Mouse (Mus musculus) liver, postnatal 0 days (tissue): ENCODE results near the gene Prdm12. TPM values are rescaled to one million over a fixed set of nuclear protein-coding genes. Genes with fewer than 3 reads are reported as not detected.

Source experiments
- ATAC-seq: fragments of 200-750 bp; cut with Nextera tagmentation; 2 replicates; pipeline ENCODE4 v1.8.0; 2017; ENCODE audit warnings: mild to moderate bottlenecking, moderate library complexity
- DNase-seq: peaks from one replicate; pipeline ENCODE4 v3.0.0-alpha.2; 2016
- H3K27ac ChIP-seq: fragments of 300-500 bp; sonication (generic); 2 replicates; pipeline ENCODE4 v1.5.1; 2014; ENCODE audit warnings: antibody characterized with exemption, moderate library complexity, mild to moderate bottlenecking, low read depth
- H3K27me3 ChIP-seq: fragments of 300-500 bp; sonication (generic); 2 replicates; pipeline ENCODE4 v1.6.1; 2014; ENCODE audit warnings: low read length, control low read depth, mixed read lengths; ENCODE audit not compliant: insufficient read depth
- H3K36me3 ChIP-seq: fragments of 300-500 bp; sonication (generic); replicated peaks from 2 replicates; pipeline ENCODE4 v1.6.1; 2014; ENCODE audit warnings: mild to moderate bottlenecking, control low read depth, low read length, moderate library complexity, mixed read lengths; ENCODE audit not compliant: insufficient read depth
- H3K4me1 ChIP-seq: fragments of 300-500 bp; sonication (generic); 2 replicates; pipeline ENCODE4 v1.6.1; 2014; ENCODE audit warnings: antibody characterized with exemption, mild to moderate bottlenecking, control low read depth; ENCODE audit not compliant: insufficient read depth
- H3K4me2 ChIP-seq: fragments of 300-500 bp; sonication (generic); 2 replicates; pipeline ENCODE4 v1.6.1; 2014; ENCODE audit warnings: low read depth, mild to moderate bottlenecking, low read length, moderate library complexity, mixed read lengths
- H3K4me3 ChIP-seq: fragments of 300-500 bp; sonication (generic); 2 replicates; pipeline ENCODE4 v1.5.1; 2014; ENCODE audit warnings: low read depth, low read length
- H3K9ac ChIP-seq: fragments of 300-500 bp; sonication (generic); replicated peaks from 2 replicates; pipeline ENCODE4 v1.6.1; 2014; ENCODE audit warnings: mild to moderate bottlenecking, moderate library complexity
- H3K9me3 ChIP-seq: fragments of 300-500 bp; sonication (generic); 2 replicates; pipeline ENCODE4 v1.6.1; 2016; ENCODE audit warnings: mild to moderate bottlenecking, control low read depth, low read length, mixed read lengths
- CTCF ChIP-seq: sonication (generic); IDR thresholded peaks from 2 replicates; pipeline ENCODE4 v1.5.1; 2016; ENCODE audit warnings: antibody characterized with exemption, low read depth
- EP300 ChIP-seq: IDR thresholded peaks from 2 replicates; pipeline ENCODE4 v1.6.1; 2016; ENCODE audit warnings: antibody characterized with exemption, low read depth, mild to moderate bottlenecking
- WGBS: fragments of 180-500 bp; shearing (Covaris S2); extraction: QIAGEN DNeasy Blood & Tissue Kit; methylation state at CpG from one replicate; pipeline ENCODE4 v1.1.7; 2014; ENCODE audit not compliant: insufficient replicate concordance; 5-methylcytosine and 5-hydroxymethylcytosine counted together
- polyA plus RNA-seq: library from polyadenylated mRNA; unstranded; fragments of >200 nt; fragmentation: Nextera tagmentation; extraction: Ambion mirVana; gene quantifications from 2 replicates; pipeline ENCODE4 v1.2.1, GENCODE M21; 2015

The Prdm12 gene
- polyA plus RNA-seq, 1 experiment from 2014 or later: not detected

GRCm38 (mm10) chr2:31636138-31636741, 3.6 kb upstream of the Prdm12 start:
- H3K27ac ChIP-seq: no peak overlapping the region
- ATAC-seq (no peak), DNase-seq (no peak)
- H3K4me3 ChIP-seq: no peak overlapping the region
- 3% methylated on average over 48 of the region's 48 CpGs for WGBS
- peaks cover 96% of the 10 kb centered on the region for H3K27me3 ChIP-seq
- TF ChIP-seq CTCF (no peak), EP300 (no peak)
- no peaks in the 10 kb centered on the region for H3K9me3 ChIP-seq
- H3K36me3 ChIP-seq: no peaks in the 10 kb centered on the region
- no peaks in the 10 kb centered on the region for H3K4me1 ChIP-seq
- H3K4me2 ChIP-seq: no peak overlapping the region
- no peak overlapping the region for H3K9ac ChIP-seq

GRCm38 (mm10) chr2:31636742-31637141, 3.1 kb upstream of the Prdm12 start:
- H3K4me3 ChIP-seq: no peak overlapping the region
- no peak for DNase-seq
- TF ChIP-seq EP300 (no peak), CTCF (no peak)
- under 1% methylated on average over 33 of the region's 35 CpGs for WGBS
- no peak for ATAC-seq
- no peak overlapping the region for H3K4me2 ChIP-seq
- no peaks in the 10 kb centered on the region for H3K36me3 ChIP-seq
- no peaks in the 10 kb centered on the region for H3K9me3 ChIP-seq
- no peaks in the 10 kb centered on the region for H3K4me1 ChIP-seq
- H3K27ac ChIP-seq: no peak overlapping the region
- H3K9ac ChIP-seq: no peak overlapping the region
- H3K27me3 ChIP-seq: peaks cover 98% of the 10 kb centered on the region

GRCm38 (mm10) chr2:31637311-31637710, 2.5 kb upstream of the Prdm12 start:
- H3K9me3 ChIP-seq: no peaks in the 10 kb centered on the region
- no peak for TF ChIP-seq EP300
- TF ChIP-seq CTCF: no peak
- WGBS: 5% methylated on average over 12 of the region's 12 CpGs
- H3K4me2 ChIP-seq: no peak overlapping the region
- peaks cover 99% of the 10 kb centered on the region for H3K27me3 ChIP-seq
- H3K27ac ChIP-seq: no peak overlapping the region
- ATAC-seq: no peak
- H3K36me3 ChIP-seq: no peaks in the 10 kb centered on the region
- DNase-seq: no peak
- no peak overlapping the region for H3K4me3 ChIP-seq
- no peaks in the 10 kb centered on the region for H3K4me1 ChIP-seq
- no peak overlapping the region for H3K9ac ChIP-seq

GRCm38 (mm10) chr2:31637807-31638206, 2.0 kb upstream of the Prdm12 start:
- no peaks in the 10 kb centered on the region for H3K4me1 ChIP-seq
- peak; percentile 49 for DNase-seq
- TF ChIP-seq CTCF (peak; percentile 35), EP300 (no peak)
- 3% methylated on average over 22 of the region's 22 CpGs for WGBS
- no peaks in the 10 kb centered on the region for H3K36me3 ChIP-seq
- H3K9me3 ChIP-seq: no peaks in the 10 kb centered on the region
- H3K4me3 ChIP-seq: no peak overlapping the region
- no peak overlapping the region for H3K9ac ChIP-seq
- no peak overlapping the region for H3K4me2 ChIP-seq
- peaks cover 99% of the 10 kb centered on the region for H3K27me3 ChIP-seq
- H3K27ac ChIP-seq: no peak overlapping the region
- ATAC-seq: no peak

GRCm38 (mm10) chr2:31638581-31639465, 1.0 kb upstream of the Prdm12 start:
- TF ChIP-seq CTCF (no peak), EP300 (no peak)

GRCm38 (mm10) chr2:31639466-31639760, 424 bp upstream of the Prdm12 start:
- no peak overlapping the region for H3K9ac ChIP-seq
- DNase-seq (no peak), ATAC-seq (no peak)
- H3K27me3 ChIP-seq: peaks cover 100% of the 10 kb centered on the region
- no peak overlapping the region for H3K4me2 ChIP-seq
- no peak overlapping the region for H3K27ac ChIP-seq
- no peaks in the 10 kb centered on the region for H3K36me3 ChIP-seq
- H3K4me3 ChIP-seq: no peak overlapping the region
- no peaks in the 10 kb centered on the region for H3K4me1 ChIP-seq
- TF ChIP-seq CTCF: no peak
- 7% methylated on average over 13 of the region's 13 CpGs for WGBS
- H3K9me3 ChIP-seq: no peaks in the 10 kb centered on the region

More at GRCm38 (mm10) chr2:31638581-31639465, 1.0 kb upstream of the Prdm12 start:
- Histone ChIP-seq H3K36me3 (no peaks in the 10 kb centered on the region), H3K4me2 (no peak overlapping the region), H3K9me3 (no peaks in the 10 kb centered on the region), H3K4me3 (no peak overlapping the region), H3K27me3 (peaks cover 100% of the 10 kb centered on the region), H3K9ac (no peak overlapping the region), H3K4me1 (no peaks in the 10 kb centered on the region), H3K27ac (no peak overlapping the region)
- no peak for DNase-seq
- 4% methylated on average over 31 of the region's 34 CpGs for WGBS
- ATAC-seq: no peak
